Mouse (Mus musculus) ZHBTc4 (cell line): ENCODE measurements at regions not wholly inside any gene's neighbourhood (a gene's known extent, or its start where the extent isn't known, plus 50 kb on each side); places are given as distances from the start of the nearest gene placed in this dataset.

Source experiments
- DNase-seq: peaks from one replicate; pipeline ENCODE4 v3.0.0-alpha.2; 2011; ENCODE audit warnings: low read depth, low spot score

DNA sequence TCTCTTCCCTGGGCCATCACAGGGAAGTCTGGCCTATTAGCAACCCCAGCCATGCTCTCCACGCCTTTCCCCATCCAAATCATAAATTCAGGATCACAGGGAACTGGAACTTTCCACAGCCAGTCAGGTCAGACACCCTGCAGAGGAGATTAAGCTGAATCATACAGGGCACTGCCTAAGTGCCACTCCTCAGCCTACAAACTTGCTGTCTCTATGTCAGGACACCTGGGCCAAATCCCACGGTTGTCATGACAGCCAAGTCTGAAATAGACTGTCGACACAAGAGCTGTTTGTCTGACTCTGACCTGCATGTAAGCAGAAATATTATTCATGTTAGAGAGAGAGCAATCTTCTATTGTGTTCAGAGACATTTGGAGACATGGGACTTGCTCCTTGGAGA is 374.0 kb upstream of the Trib2 start:
- no peak for DNase-seq

DNA sequence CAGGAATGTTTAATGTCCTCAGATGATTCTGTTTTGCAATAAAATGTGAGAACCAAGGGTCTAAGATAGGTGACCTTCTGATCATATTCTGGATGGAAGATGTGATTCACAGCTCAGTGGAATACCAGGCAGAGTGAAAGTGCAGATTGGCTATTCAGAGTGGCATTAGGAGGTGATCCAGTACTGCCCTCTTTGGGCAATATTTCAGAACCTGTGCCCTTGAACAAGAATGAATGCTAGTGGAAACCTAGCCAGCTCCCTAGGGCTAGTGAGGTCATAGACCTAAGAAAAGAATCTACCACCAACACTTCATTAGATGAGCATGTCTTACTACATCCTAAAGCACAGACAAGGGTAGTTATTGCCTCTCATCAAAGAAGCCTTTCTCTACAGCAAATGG is 372.7 kb upstream of the Trib2 start:
- DNase-seq: no peak

DNA sequence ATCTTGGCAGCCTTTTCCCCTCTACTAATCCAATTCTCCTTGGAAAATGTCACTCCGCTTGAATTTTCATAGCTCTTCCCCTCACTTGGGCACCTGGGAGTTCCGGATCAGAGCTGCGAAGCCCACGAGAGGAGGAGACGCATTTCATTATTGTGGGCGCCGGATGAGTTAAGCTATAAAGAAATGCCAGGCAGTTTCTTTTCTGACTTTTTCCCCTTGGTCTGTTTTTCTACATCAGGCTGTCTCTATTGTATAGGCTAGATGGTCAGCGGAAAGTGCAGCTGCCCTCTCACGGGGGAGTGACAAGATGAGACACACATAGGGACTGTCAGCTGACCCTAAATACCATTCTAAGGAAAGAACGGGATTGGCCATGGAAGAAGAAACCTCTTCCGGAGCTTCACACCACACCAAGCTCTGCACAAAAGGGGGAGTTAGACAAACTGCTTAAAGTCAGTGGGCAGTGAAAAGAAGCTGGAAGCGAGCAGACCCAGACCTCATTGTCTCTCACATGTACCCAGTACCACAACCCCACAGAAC is 369.3 kb upstream of the Trib2 start:
- DNase-seq: no peak

DNA sequence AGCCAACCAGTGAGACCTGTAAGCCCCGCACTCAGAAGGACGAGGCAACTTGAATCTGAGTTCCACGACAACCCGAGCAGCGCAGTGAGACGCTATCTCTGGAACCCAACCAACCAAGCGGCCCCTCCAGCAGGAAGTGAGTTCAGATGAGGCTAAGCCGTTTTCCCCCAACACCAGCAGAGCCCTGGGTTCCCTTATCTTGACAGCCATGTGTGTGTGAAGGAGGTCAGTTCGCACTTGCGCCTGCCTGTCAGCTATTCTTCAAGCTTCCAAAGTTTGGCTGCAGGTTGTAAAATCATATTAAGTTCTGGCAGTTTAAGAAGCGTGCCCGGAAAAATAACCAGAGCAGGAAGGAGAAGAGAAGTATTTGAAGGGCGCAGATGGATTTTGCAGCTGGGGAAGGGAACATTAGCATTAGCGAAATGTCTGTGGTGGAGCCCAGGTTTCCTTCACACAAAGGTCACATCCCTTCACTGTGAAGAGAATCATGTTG is 368.8 kb upstream of the Trib2 start:
- DNase-seq: no peak

DNA sequence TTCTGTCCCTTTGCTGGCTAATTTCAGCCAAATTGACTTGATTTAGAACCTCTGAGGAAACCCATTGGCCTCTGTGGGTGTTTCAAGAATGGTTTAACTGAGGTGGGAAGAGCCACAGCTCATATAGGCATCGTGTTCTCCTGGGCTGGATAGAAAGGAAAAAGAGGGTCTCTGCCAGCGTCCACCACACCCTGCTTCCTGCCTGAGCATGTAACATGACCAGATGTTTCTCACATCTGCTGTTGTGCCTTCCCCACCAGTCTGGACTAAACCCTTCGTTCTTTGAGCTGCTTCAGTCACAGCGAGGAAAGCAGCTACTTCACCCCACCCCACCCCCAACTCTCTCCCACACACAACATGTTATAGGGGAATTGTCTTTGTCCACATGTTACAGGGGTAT is 366.3 kb upstream of the Trib2 start:
- no peak for DNase-seq

DNA sequence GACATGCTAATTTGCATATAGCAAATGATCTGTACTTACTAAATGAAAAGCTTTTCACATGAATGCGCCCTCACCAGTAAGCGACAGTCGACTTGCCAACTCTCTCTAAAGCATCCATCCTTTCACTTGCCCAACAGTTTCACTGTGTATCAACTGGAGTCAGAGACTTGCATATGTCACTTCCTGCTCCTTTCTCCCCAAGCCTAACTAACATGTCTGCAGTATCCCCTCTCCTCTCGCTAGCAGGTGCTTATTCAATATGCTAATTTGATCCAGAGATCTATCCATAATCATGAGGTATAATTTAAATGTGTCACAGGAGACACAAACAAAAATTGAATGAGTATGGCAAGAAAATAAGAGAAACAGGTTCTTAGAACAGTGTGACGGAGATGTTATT is 364.9 kb upstream of the Trib2 start:
- no peak for DNase-seq

DNA sequence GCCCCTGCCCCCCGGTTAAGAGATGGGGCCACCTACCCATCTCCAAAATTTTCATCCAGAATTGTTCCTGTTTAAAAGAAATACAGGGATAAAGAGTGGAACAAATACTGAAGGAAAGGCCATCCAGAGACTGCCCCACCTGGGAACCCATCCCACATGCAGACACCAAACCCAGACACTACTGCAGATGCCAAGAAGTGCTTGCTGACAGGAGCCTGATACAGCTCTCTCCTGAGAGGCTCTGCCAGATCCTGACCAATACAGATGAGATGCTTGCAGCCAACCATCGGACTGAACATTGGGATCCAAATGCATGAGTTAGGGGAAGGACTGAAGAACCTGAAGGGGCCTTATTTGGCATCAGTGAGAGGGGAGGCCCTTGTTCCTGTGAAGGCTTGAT is 363.2 kb upstream of the Trib2 start:
- no peak for DNase-seq

DNA sequence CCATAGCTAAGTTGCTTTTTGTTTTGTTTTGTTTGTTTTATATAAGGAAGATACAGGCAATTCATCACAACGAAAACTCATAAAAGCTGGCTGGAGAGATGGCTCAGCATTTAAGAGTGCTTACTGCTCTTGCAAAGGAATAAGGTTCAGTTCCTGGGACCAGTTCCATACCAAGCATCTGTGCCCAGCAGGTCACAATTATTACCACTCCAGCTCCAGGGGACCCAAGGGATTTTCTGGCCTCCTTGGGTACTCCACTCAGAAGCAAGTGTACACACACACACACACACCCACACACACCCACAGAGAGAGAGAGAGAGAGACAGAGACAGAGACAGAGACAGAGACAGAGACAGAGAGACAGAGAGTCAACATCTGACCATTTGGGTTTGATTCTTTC is 359.6 kb upstream of the Trib2 start:
- no peak for DNase-seq

DNA sequence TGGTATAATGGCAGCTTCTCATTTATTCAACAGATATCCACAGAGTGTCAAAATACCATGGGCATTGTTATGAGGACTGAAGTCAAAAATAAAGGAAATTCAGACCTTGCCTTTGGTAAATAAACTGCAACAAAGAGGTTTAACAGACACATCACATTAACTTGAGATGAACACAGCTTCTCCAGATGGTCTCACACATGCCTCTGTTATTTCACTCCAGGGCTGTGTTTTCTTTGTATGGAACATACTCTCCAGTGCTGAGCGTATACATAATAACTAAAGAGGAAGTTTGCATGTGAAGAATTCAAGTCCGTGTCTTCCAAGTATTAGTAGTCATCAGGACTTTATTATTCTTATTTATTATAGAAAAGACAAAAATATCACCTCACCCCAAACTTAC is 355.5 kb upstream of the Trib2 start:
- DNase-seq: no peak

DNA sequence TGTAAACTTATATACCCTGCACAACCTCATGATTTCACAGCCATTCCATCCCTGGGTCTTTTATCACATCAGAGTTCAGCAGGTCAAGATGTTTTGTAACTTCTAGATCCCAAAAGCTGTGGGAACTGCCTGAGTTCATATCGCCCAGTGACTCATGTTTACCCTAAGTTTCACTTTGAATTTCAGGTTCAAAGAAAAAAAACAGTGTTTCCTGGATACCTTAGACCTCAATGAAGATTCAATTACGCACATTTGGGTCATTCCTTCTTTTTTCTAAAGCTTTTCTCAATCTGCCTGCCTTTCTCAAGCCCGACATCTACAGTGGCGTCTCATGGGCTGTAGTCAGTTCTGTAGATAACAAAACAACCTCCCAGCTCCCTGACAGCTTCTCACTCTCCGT is 354.9 kb upstream of the Trib2 start:
- DNase-seq: no peak

DNA sequence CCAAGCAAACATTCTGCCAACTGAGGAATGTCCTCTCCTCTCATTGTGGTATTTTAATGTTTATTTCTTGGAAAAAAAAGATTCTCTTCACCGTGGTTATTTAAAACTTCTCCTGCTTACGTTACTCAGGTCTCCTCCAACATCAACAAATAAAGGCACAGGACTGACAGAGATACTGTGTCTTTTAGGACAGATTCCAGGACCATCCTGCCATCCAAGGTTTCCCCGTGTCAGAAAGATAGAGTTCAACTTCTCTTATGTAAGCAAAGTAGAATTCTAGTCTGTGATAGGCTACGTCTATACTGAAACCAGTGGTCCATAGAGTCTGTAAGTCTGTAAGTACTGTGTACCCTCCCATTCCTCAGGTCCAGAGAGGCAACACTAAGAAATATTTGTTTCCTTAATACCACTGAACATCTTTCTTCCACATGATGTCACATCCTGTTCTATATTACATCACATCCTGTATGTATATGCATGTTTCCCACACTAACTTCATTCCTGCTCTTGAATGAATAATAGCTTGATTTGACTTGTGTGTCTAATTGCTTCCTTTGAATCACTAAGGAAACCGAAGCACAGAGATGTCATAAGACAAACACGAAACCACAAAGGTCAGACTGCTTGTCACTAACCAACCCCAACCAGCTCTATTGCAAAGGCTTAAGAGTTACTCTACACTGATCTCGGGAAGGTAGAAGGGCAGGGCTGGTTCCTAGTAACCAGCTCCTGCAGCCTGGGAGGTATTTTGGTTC is 353.2 kb upstream of the Trib2 start:
- peak; percentile 16 for DNase-seq

DNA sequence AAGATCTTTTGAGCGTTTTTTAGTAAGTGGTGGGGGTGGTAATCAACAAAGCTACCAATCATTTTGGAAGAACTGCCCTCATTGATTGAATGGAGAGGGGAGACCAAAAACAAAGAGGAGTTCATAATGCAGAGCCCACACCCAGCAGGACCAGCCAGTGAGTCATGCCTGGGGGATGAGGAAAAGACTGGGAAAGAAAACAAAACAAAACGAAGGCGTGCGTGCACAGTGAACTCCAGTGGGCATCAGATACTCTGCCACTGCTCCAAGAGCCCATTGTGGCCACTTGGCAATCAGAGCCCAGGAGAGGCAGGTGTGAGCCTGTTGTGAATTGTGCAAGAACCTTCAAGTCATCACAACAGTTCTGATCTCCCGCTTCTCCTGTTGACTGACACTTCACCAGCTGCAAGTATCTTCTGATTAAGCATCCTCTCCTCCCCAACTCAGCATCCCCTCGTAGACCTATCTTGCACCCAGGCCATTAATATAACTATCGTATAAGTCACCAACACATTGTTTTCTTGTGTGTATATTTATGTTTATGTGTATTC is 351.1 kb upstream of the Trib2 start:
- no peak for DNase-seq

DNA sequence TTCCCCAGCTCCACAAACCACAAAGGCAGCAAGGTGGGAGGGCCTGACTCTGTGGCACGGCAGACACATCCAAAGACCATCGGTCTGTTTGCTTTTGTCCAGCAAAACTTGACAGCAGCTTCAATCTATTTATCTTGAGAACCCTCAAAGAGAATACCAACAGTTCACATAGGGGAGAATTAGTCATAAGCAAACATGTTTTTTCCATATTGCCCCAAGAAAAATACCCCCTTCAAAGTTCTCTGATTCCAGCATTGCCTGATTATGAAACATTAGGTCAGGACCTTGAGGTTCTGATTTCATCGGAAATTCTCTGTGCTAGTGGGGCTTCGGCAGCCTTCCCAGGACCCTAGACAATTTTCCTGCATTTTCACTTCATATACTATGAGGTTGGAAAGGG is 348.4 kb upstream of the Trib2 start:
- DNase-seq: no peak

DNA sequence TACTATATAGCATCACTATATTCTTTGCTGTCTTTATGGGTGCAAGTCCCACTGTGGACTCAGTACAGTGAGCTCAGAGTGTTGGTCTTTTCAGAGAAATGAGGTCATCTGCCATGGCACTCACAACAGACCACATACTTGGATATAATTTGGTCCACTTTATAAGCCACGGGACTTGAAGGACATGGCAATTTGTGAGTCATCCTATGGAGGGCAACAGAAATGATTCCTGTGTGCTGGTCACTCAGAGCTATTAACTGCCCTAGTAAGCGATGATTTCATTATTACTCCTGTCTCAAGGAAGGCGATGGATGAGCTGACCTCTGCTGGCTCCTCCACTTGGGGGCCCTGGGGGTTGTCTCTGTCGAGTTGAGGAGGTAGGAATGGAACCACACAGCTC is 345.2 kb upstream of the Trib2 start:
- no peak for DNase-seq

DNA sequence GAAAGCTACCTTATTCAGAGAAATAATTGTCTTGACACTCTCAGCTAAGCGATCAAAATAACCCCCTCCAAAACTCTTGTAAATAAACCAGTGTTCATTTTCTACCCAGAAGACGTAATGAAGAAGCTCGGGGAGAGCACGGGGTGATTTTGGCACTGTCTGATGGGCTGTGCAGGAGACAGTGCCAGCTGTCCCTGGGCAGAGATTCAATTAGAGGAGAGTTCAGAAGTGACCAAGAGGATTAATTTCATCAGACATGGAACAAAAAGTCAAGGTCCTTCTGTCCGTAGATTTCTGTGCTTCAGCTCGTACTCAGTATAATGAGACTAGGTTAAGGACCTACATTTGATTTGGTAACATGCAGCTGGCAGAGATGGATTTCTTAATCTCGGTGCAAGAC is 341.2 kb upstream of the Trib2 start:
- no peak for DNase-seq

DNA sequence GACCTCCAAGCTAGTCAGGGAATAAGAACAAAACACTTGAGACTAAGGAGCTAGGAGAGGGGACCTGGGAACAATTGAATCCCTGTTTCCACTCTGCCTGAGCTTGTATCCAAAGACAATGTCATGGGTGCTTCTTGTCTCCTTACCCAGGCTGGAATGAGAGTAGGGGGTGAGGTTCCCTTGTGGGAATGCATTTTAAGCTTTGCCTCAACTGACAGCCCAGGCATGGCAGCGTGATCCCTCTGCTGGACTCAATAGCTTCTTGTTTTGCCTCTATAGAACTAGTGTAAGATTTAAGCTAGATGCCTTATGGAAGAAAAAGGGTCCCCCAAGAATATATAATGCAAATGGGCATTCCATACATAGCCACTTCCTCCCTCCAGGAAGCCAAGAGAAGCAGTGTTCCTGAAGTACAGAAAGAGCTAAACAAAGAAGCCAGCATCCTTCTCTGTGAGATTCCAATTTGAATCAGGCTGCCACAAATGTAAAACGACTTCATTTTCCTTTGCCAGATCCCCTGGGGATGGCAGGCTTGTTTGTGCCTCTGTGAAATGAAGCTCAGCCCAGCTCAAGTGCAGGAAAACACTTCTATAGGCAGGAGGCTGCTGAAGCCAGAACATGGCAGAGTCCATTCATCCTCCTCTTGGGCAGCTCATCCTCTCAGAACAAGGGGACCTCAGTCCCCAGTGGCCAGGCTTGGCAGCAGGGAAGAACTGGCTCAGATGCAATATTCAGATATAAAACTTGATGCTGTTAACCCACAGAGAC is 339.3 kb upstream of the Trib2 start:
- DNase-seq: no peak

DNA sequence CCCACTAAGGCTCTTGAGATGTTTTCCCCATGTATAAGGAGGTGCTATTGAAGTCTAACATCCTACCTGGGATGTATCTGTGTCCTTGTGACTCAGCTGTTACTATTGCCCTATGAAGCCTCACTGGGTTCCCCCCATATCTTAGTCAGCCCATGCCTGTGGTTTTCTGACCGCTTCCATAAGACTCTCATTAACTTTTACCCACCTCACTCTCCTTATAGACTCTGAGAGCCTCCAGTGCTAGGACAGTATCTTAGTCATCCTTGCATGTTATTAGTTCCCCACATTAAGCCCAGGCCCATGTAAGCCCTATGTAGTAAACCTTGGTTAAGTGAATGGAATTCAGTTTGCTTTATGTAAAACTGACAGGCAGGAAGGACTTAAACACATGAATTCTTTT is 337.5 kb upstream of the Trib2 start:
- no peak for DNase-seq

DNA sequence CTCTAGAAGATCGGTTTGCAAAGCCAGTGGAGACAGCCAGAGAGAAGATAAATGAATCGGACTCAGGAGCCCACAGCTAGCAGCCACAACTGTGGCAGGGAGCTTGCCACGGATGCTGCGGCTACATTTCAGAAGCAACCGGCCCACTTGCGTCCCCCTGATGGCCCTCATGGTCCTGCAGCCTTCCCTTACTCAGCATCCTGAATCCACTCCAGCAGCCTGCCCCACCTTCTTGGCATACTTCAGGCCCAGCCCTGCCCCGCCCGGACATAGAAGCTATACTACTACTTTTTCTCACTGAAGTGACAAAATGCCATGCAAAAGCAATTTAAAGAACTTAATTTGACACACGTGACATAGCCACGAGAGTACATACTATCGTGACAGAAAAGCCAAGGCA is 335.4 kb upstream of the Trib2 start:
- no peak for DNase-seq

DNA sequence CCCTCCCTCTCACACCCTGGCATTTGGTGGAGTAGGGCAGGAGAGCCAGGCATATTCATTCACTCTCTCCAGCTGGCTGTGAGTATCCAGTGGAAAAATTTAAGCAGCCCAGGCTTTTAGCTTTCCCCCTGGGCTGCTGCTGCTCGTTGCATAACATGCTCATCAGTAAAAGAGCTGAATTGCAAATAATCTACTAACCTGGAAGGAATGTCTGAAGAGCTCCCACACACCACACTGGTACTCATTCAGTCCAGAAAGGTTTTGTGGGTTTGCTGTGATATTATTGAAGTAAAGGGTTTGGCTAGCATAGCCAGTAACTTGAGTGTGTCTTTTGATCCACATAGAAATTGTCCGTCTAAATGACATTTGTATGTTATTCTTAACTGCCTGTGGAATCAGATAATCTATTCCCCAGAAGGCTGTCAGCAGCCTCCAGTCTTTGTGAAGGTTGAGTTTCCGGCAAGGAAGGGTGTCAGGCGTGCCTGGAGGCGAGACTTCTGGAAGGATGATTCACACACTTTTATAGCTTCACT is 334.5 kb upstream of the Trib2 start:
- no peak for DNase-seq

DNA sequence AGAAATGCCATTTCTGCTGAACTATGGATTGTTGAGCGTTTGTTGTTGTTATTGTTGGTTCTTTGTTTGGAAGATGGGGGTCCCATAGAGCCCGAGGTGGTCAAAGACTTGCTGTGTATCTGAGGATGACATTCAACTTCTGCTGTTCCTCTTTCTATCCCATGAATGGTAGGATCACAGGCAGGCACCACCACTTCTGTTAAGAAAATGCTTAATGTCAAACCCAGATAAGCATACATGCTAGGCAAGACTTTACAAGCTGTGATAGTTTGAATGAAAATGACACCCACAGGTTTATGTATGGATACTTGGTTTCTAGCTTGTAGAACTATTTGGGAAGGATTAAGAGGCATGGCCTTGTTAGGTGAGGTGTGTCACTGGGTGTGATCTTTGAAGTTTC is 330.2 kb upstream of the Trib2 start:
- no peak for DNase-seq

DNA sequence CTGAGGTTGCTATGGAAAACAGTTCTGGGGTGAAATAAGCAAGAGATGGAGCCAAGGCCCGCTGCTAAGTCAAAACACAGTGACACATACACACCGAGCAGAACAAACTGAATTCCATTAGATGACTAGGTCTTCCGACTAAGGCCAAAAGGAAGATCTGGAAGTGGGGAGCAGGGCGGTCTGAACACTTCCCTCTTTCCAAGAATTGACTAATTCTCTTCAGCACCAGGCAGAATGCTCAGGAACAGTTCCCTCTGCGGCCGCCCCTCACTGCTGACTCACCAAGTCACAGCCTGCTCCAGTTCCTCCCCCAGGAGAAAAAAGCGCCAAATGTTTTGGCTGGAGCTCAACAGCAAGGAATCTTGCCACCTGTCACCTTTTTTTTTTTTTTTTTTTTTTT is 328.9 kb upstream of the Trib2 start:
- no peak for DNase-seq

DNA sequence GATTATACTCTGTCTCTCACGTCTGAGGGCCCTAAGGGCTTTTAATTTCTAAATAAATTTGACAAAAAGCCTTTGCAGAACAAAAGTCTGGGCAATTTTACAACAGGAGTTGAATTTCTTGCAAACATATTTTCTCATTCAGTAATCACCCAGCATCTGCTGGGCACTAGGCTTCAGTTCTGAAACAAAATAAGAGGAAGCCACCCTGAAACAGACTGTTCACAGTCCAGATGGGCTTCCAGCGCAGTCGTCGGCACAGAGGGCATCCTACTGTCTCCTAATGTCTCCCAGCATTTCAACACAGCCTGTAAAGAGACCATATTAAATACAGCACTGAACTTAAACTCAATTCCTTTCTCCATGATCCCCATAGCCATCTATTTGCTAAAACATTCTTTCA is 324.5 kb upstream of the Trib2 start:
- no peak for DNase-seq
